Mouse (Mus musculus) sigmoid colon, adult 10 weeks (tissue): ENCODE results near the gene Fgfr2. TPM values are rescaled to one million over a fixed set of nuclear protein-coding genes. Genes with fewer than 3 reads are reported as not detected.

Experiments used
- polyA plus RNA-seq: library from polyadenylated mRNA; stranded (reverse); fragments of 350-450 nt; fragmentation: Illumina TruSeq; extraction: RNeasy Lipid Tissue Mini Kit (QIAGEN cat#74804); gene quantifications from one replicate; pipeline ENCODE4 v1.2.3, GENCODE M21; 2014; ENCODE audit warnings: low read depth, low replicate concordance

The Fgfr2 gene
- 109 TPM for polyA plus RNA-seq

GRCm38 (mm10) chr7:133123244-133123998, at the start of gene Fgfr2:
Gene Fgfr2, minus strand, starts transcription at chr7:133123350.

GRCm38 (mm10) chr7:133123999-133124700, 1.0 kb upstream of the Fgfr2 start, which contains the start of gene Ctbp2:
Gene Ctbp2, minus strand, starts transcription at chr7:133124354.

DNA sequence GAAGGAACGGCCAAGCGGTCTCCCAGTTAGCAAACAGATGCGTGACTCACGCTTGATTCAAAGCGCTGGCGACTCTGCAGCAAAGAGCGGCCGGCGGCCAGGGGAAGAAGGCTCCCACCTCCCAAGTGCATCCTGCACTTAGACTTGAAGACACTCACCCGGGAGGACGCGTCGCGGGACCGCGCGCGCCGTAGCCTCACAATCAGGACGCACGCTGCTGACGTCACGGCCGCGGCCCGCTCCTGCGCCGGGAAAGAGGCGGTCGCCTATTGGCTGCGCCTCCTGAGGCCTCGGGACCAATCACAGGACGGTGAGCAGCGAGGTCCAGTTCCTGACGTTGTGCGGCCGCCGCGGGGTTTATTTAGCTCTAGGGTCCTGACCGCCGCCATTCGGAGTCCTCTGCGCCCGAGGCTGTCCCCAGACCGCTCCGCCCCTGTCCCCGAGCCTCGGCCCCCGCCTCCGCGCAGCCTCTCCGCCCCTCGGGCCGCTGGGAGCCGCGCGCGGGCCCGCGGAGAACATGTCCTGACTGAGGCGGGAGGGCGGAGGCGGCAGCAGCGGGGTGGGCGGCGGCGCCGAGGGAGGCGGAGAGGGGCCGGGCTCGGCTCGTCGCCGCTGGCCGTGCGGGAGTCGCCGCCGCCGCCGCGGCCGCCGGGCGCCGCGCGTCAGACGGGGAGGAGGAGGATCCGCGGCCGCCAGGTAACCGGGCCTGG, 192.1 kb downstream of the Fgfr2 start, which contains the start of gene Zranb1:
Zranb1 (plus strand) TSS at position 293 of the 710 bp plus-strand sequence.

GRCm38 (mm10) chr7:132859042-132859958, 263.9 kb downstream of the Fgfr2 start, which contains the start of gene Abraxas2:
Gene Abraxas2, plus strand, starts transcription at chr7:132859225.

GRCm38 (mm10) chr7:132852173-132852844, 270.8 kb downstream of the Fgfr2 start, which contains the start of gene Eef1akmt2:
Gene Eef1akmt2, minus strand, starts transcription at chr7:132852673.

DNA sequence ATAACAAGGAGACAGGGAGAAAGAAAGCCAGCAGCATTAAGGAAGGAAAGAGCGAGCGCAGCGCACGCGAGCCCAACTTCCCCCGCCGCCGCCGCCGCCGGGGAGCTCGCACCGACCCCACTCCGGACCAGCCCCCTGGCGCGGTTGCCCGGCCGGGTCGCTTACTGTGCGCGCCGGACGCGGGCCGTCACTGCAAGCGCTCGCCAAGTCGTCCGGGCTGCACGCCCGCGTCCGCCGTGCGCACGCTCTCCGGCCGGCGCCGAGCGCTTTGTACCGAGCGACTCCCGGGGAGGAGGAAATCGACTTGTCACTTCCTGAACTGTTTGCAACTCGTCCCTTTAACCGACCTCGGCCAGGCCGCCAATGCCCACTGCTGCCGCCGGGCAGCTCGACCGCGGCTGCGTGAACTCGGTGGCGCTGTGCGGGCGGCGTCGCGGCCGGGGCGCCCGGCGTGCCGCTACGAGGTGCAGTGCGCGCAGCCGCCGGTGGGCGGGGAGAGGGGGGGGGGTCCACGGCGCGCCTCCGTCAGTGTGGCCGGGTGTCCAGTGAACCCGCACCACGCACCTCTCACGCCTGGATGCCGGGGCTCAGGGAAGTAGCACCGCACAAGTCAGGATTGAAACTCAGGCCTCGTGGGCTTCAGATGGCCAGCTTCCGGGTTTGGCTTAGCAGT, 309.6 kb downstream of the Fgfr2 start, which contains the start of gene Fam53b:
Fam53b (minus strand) TSS at position 471 of the 673 bp plus-strand sequence.

GRCm38 (mm10) chr7:132610468-132611318, 512.5 kb downstream of the Fgfr2 start, which contains the start of gene Lhpp:
Gene Lhpp, plus strand, starts transcription at chr7:132610638.

GRCm38 (mm10) chr7:132599071-132599975, 523.8 kb downstream of the Fgfr2 start, which contains the start of gene Nkx1-2:
Gene Nkx1-2, minus strand, starts transcription at chr7:132599637.

GRCm38 (mm10) chr7:132576116-132576650, 547.0 kb downstream of the Fgfr2 start, which contains the start of gene Oat:
Gene Oat, minus strand, starts transcription at chr7:132576398.

GRCm38 (mm10) chr7:132317036-132317541, 806.1 kb downstream of the Fgfr2 start, which contains the start of gene Chst15:
Gene Chst15, minus strand, starts transcription at chr7:132317228.

DNA sequence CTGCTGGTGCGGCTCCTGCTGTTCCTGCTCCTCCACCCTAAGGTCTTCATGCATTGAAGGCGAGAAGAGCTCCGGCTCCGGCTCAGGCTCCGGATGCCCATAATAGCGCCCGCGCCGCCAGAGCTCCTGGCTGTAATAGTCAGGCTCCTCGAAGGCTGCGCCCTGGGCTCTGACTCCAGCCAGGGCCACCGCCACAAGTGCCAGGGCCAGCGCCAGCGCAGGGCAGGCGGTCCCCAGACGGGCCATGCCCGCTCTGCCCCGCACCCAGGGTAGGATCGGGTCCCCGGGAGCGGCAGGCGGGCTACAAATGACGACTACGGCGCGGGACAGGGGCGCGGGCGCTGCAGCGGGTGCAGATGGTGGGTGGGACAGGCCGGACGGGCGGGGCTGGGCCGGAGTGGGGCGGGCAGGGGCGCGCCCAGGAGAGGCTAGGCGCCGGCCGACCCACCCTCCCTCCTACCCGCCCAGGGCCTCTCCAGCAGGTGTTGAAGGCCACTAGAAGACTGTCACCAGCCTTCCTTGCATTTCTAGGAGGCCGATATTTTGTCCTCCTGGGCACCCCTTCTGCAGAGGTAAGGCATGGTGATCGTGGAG, 968.7 kb downstream of the Fgfr2 start, which contains the start of gene Cpxm2:
Cpxm2 (minus strand) TSS at position 372 of the 594 bp plus-strand sequence.

GRCm38 (mm10) chr7:131966023-131966915, 1156.9 kb downstream of the Fgfr2 start, which contains the start of gene Gpr26:
Gene Gpr26, plus strand, starts transcription at chr7:131966460.

GRCm38 (mm10) chr7:131559986-131560696, 1563.0 kb downstream of the Fgfr2 start, which contains the start of gene Bub3:
Gene Bub3, plus strand, starts transcription at chr7:131560222.

GRCm38 (mm10) chr7:131548473-131548872, 1574.7 kb downstream of the Fgfr2 start, which contains the start of gene Hmx2:
Gene Hmx2, plus strand, starts transcription at chr7:131548773.

